Mouse (Mus musculus) lung, postnatal 10 days (tissue): ENCODE data around the gene Cblc.
A peak's percentile ranks its signal among the peaks of the same experiment; 100 is the strongest.
"Not testable (repeated sequence)": the region's sequence is repeated elsewhere in the genome, so short reads cannot be mapped to it uniquely, and the experiment has no call there.

Experiments used
- DNase-seq: peaks from one replicate; pipeline ENCODE4 v3.0.0; 2021

The Cblc gene

GRCm38 (mm10) chr7:19818440-19818839 lies 21.8 kb upstream of the Cblc start:
- DNase-seq = peak; percentile 64

- peak; percentile 87 for DNase-seq
These were observed 20.9 kb upstream of the Cblc start for GRCm38 (mm10) chr7:19817382-19818105.

- DNase-seq = peak; percentile 95
These were observed 19.7 kb upstream of the Cblc start for GRCm38 (mm10) chr7:19816224-19816771.

GRCm38 (mm10) chr7:19815296-19816223 lies 19.0 kb upstream of the Cblc start:
- DNase-seq = no peak

- DNase-seq = no peak
These were observed 17.0 kb upstream of the Cblc start for GRCm38 (mm10) chr7:19813579-19814122.

- DNase-seq = no peak
These were observed 16.6 kb upstream of the Cblc start for GRCm38 (mm10) chr7:19813161-19813560.

- peak; percentile 68 for DNase-seq
These were observed 14.5 kb upstream of the Cblc start for GRCm38 (mm10) chr7:19811114-19811513.

- no peak for DNase-seq
These were observed 12.8 kb upstream of the Cblc start for GRCm38 (mm10) chr7:19809369-19809768.

- no peak for DNase-seq
These were observed 9.9 kb upstream of the Cblc start for GRCm38 (mm10) chr7:19806356-19806969.

- DNase-seq = peak; percentile 84
These were observed 6.4 kb upstream of the Cblc start for GRCm38 (mm10) chr7:19802995-19803394.

- DNase-seq = peak; percentile 80
These were observed 4.2 kb upstream of the Cblc start for GRCm38 (mm10) chr7:19800764-19801163.

- DNase-seq = no peak
These were observed 355 bp downstream of the Cblc start for GRCm38 (mm10) chr7:19796254-19796653.

GRCm38 (mm10) chr7:19795236-19795635 lies 1.4 kb downstream of the Cblc start:
- DNase-seq = no peak

- DNase-seq = no peak
These were observed 3.6 kb downstream of the Cblc start for GRCm38 (mm10) chr7:19792701-19793630.

GRCm38 (mm10) chr7:19791504-19791903 lies 5.1 kb downstream of the Cblc start:
- DNase-seq = not testable (repeated sequence)

- peak; percentile 94 for DNase-seq
These were observed 6.7 kb downstream of the Cblc start for GRCm38 (mm10) chr7:19789904-19790347.

- DNase-seq = no peak
These were observed 10.6 kb downstream of the Cblc start for GRCm38 (mm10) chr7:19785874-19786458.

- no peak for DNase-seq
These were observed 11.7 kb downstream of the Cblc start for GRCm38 (mm10) chr7:19784764-19785535.

- DNase-seq = peak; percentile 73
These were observed 13.0 kb downstream of the Cblc start for GRCm38 (mm10) chr7:19783630-19784029.

GRCm38 (mm10) chr7:19782645-19783044 lies 14.0 kb downstream of the Cblc start:
- peak; percentile 77 for DNase-seq
